Mouse (Mus musculus) G1E (cell line): Measurements from ENCODE around the gene Tmeff1. TPM values are rescaled to one million over a fixed set of nuclear protein-coding genes. Genes with fewer than 3 reads are reported as not detected.

Source experiments
- ATAC-seq: 2 replicates; pipeline ENCODE4 v1.8.0; 2016; ENCODE audit warnings: mild to moderate bottlenecking; ENCODE audit not compliant: insufficient number of reproducible peaks, poor library complexity, low FRiP score, severe bottlenecking; ENCODE audit errors: extremely low read depth
- DNase-seq: peaks from one replicate; pipeline ENCODE4 v3.0.0; 2012; ENCODE audit warnings: low spot score
- H3K27me3 ChIP-seq: 2 replicates; pipeline ENCODE4 v1.6.1; 2012; ENCODE audit warnings: mild to moderate bottlenecking, low read length, inconsistent platforms; ENCODE audit not compliant: insufficient read depth
- H3K36me3 ChIP-seq: replicated peaks from 2 replicates; pipeline ENCODE3; 2012; ENCODE audit warnings: mild to moderate bottlenecking, inconsistent platforms
- H3K4me1 ChIP-seq: 2 replicates; pipeline ENCODE4 v1.6.1; 2012; ENCODE audit warnings: low read depth, low read length, inconsistent platforms, mixed read lengths; ENCODE audit not compliant: insufficient read depth
- H3K4me3 ChIP-seq: 2 replicates; pipeline ENCODE4 v1.5.1; 2012; ENCODE audit warnings: low read depth, mild to moderate bottlenecking, inconsistent platforms, low read length, moderate library complexity, mixed read lengths
- H3K9me3 ChIP-seq: replicated peaks from 2 replicates; pipeline ENCODE4 v1.6.1; 2012; ENCODE audit warnings: inconsistent platforms
- CTCF ChIP-seq: IDR thresholded peaks from 2 replicates; pipeline ENCODE4 v1.5.1; 2012; ENCODE audit warnings: low read depth, low read length, inconsistent platforms, mixed read lengths
- GATA1 ChIP-seq: IDR thresholded peaks from 2 replicates; pipeline ENCODE4 v1.6.1; 2012; ENCODE audit warnings: borderline replicate concordance, low read length, inconsistent platforms, mixed read lengths
- GATA2 ChIP-seq: IDR thresholded peaks from 2 replicates; pipeline ENCODE4 v1.6.1; 2012; ENCODE audit warnings: low read depth, low read length, inconsistent platforms, borderline replicate concordance
- POLR2AphosphoS5 ChIP-seq: IDR thresholded peaks from 2 replicates; pipeline ENCODE4 v1.6.1; 2012; ENCODE audit warnings: low read depth, low read length, inconsistent platforms; ENCODE audit not compliant: insufficient replicate concordance
- TAL1 ChIP-seq: conservative IDR thresholded peaks from 2 replicates; pipeline ENCODE4 v1.6.1; 2012; ENCODE audit warnings: low read depth, low read length, inconsistent platforms, mixed read lengths
- polyA plus RNA-seq: library from polyadenylated mRNA; stranded (reverse); fragments of >175 nt; gene quantifications from 2 replicates; pipeline ENCODE4 v1.2.3, GENCODE M21; 2012
- total RNA-seq, 2 experiments: library from RNA; stranded (forward) in 1 of 2; stranded (reverse) in 1 of 2; fragments of 200-1000 nt in 1 of 2; fragments of >200 nt in 1 of 2; fragmentation: Nextera tagmentation in 1 of 2; gene quantifications; 2 replicates each; pipeline ENCODE4 v1.2.3; 2014 to 2017

Gene Tmeff1
- total and polyA plus RNA-seq, 3 experiments: not detected

DNA sequence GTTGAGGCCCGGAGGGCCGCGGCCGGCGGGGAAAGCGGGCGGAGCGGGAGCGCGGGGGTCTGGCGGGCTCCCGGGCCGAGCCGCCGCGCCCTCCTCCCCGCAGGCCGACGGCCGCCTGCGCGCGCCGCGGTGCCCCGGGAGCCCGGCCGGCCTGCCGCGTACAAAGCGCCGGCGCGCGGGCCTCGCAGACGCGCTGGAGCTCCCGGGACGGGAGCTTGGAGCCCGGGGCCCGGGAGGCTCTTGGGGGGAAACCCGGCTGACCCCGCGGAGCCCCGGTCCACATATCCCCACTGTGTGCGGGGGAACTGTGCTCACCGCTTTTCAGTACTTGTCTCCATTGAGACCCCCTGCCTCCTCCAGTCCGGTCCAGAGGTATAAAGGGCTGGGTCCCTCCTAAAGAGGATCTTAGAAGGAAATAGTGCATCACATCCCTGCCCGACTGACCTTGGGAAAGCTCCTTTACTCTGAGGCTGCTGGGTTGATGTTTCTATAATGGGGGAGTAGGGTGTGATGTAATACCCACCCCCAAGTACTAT, 44.3 kb upstream of the Tmeff1 start:
- H3K4me3 ChIP-seq: no peak overlapping the region
- DNase-seq: no peak

GRCm38 (mm10) chr4:48541526-48542250, 43.3 kb upstream of the Tmeff1 start:
- TF ChIP-seq GATA2: no peak
- TF ChIP-seq GATA1: no peak
- TF ChIP-seq TAL1: no peak
- no peak for TF ChIP-seq CTCF
- no peak for TF ChIP-seq POLR2AphosphoS5
- ATAC-seq: no peak
- Histone ChIP-seq H3K4me3 (no peak overlapping the region), H3K9me3 (peaks cover 5% of the 10 kb centered on the region), H3K36me3 (no peaks in the 10 kb centered on the region), H3K27me3 (no peaks in the 10 kb centered on the region), H3K4me1 (no peaks in the 10 kb centered on the region)
- DNase-seq: no peak

More for the DNA sequence above, 44.3 kb upstream of the Tmeff1 start:
- Histone ChIP-seq H3K4me1 (no peaks in the 10 kb centered on the region), H3K9me3 (peaks cover 5% of the 10 kb centered on the region), H3K27me3 (no peaks in the 10 kb centered on the region), H3K36me3 (no peaks in the 10 kb centered on the region)
- TF ChIP-seq POLR2AphosphoS5 (no peak), TAL1 (no peak), GATA2 (no peak), CTCF (no peak), GATA1 (no peak)
- ATAC-seq: no peak

GRCm38 (mm10) chr4:48542351-48542750, 42.6 kb upstream of the Tmeff1 start:
- ATAC-seq (no peak), DNase-seq (no peak)
- Histone ChIP-seq H3K4me1 (no peaks in the 10 kb centered on the region), H3K27me3 (no peaks in the 10 kb centered on the region), H3K36me3 (no peaks in the 10 kb centered on the region), H3K9me3 (peaks cover 5% of the 10 kb centered on the region), H3K4me3 (no peak overlapping the region)
- TF ChIP-seq TAL1 (no peak), CTCF (no peak), POLR2AphosphoS5 (no peak), GATA2 (no peak), GATA1 (no peak)

- Histone ChIP-seq H3K4me1 (no peaks in the 10 kb centered on the region), H3K27me3 (no peaks in the 10 kb centered on the region), H3K4me3 (no peak overlapping the region), H3K9me3 (peaks cover 5% of the 10 kb centered on the region), H3K36me3 (no peaks in the 10 kb centered on the region)
- ATAC-seq (no peak), DNase-seq (no peak)
- TF ChIP-seq CTCF (no peak), GATA1 (no peak), TAL1 (no peak), POLR2AphosphoS5 (no peak), GATA2 (no peak)
These were observed 41.7 kb upstream of the Tmeff1 start for GRCm38 (mm10) chr4:48543071-48543865.

- Histone ChIP-seq H3K27me3 (no peaks in the 10 kb centered on the region), H3K9me3 (peaks cover 5% of the 10 kb centered on the region), H3K36me3 (no peaks in the 10 kb centered on the region), H3K4me3 (no peak overlapping the region), H3K4me1 (no peaks in the 10 kb centered on the region)
- ATAC-seq (no peak), DNase-seq (no peak)
- TF ChIP-seq GATA1 (no peak), POLR2AphosphoS5 (no peak), CTCF (no peak), GATA2 (no peak), TAL1 (no peak)
These were observed 40.8 kb upstream of the Tmeff1 start for GRCm38 (mm10) chr4:48544141-48544540.

- Histone ChIP-seq H3K4me3 (no peak overlapping the region), H3K4me1 (no peaks in the 10 kb centered on the region), H3K36me3 (no peaks in the 10 kb centered on the region), H3K27me3 (no peaks in the 10 kb centered on the region), H3K9me3 (no peaks in the 10 kb centered on the region)
- ATAC-seq (no peak), DNase-seq (no peak)
- TF ChIP-seq GATA1 (no peak), CTCF (no peak), GATA2 (no peak), POLR2AphosphoS5 (no peak), TAL1 (no peak)
These were observed 39.0 kb upstream of the Tmeff1 start for GRCm38 (mm10) chr4:48545966-48546365.
